Mouse (Mus musculus): Measurements from ENCODE around the gene Dcp1b. TPM values are rescaled to one million over a fixed set of nuclear protein-coding genes. Genes with fewer than 3 reads are reported as not detected.
"Not testable (repeated sequence)": the region's sequence is repeated elsewhere in the genome, so short reads cannot be mapped to it uniquely, and the experiment has no call there.

The Dcp1b gene
- polyA plus RNA-seq, 1 experiment from 2014 or later = 7.9 TPM

GRCm38 (mm10) chr6:119198534-119199273 is 23.7 kb downstream of the Dcp1b start:
- no peak overlapping the region for H3K4me2 ChIP-seq (ENCODE audit: low read depth, low read length)

DNA sequence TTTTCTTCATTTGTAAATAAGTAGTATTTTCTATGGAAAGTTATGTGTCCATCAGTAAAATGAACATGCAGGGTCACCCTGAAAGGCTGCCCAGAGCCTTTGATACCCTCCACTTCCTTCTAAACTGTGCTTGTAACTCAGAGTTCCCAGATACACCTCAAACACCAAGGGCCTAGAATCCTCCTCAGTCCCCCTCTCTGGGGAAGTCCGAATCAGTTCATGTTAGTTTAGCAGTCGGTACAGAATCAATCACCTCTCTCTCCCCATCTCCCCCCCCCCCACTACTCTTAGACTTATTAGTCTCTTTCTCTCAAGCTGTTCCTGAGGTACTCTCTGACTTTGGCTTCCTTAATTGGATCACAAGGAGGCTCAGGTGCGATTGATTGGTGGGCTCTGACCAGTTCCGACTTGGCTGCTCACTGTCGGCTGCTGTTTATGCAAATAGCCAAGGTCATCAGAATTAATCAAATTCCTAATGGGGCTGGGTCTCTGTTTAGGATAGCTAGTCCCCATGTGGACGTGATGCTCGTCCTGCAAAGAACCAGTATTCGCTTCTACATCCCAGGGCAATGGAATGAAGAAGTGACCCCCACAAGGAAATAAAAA is 24.3 kb downstream of the Dcp1b start:
- WGBS = 44% methylated on average over 8 of the region's 8 CpGs
- Histone ChIP-seq H3K9ac (replicated peaks; ENCODE audit: low read length) (no peak overlapping the region), H3K27me3 (ENCODE audit: control insufficient read depth, insufficient read depth, low read length) (no peaks in the 10 kb centered on the region), H3K36me3 (replicated peaks; ENCODE audit: control insufficient read depth, insufficient read depth, low read depth, low read length) (no peaks in the 10 kb centered on the region), H3K27ac (replicated peaks; ENCODE audit: low read depth, low read length) (no peak overlapping the region), H3K4me3 (ENCODE audit: low read depth, low read length) (no peak overlapping the region), H3K4me2 (ENCODE audit: low read depth, low read length) (no peak overlapping the region), H3K4me1 (ENCODE audit: control insufficient read depth, insufficient read depth, low read length) (no peaks in the 10 kb centered on the region), H3K9me3 (replicated peaks; ENCODE audit: control insufficient read depth, low read length) (no peaks in the 10 kb centered on the region)
- ATAC-seq (replicated peaks; ENCODE audit: insufficient number of reproducible peaks, low FRiP score, low TSS enrichment, low read depth) (no peak), DNase-seq (ENCODE audit: low spot score) (no peak)

More at GRCm38 (mm10) chr6:119198534-119199273, 23.7 kb downstream of the Dcp1b start:
- Histone ChIP-seq H3K4me3 (ENCODE audit: low read depth, low read length) (no peak overlapping the region), H3K27me3 (ENCODE audit: control insufficient read depth, insufficient read depth, low read length) (no peaks in the 10 kb centered on the region), H3K9me3 (replicated peaks; ENCODE audit: control insufficient read depth, low read length) (no peaks in the 10 kb centered on the region), H3K9ac (replicated peaks; ENCODE audit: low read length) (no peak overlapping the region), H3K4me1 (ENCODE audit: control insufficient read depth, insufficient read depth, low read length) (no peaks in the 10 kb centered on the region), H3K27ac (replicated peaks; ENCODE audit: low read depth, low read length) (no peak overlapping the region), H3K36me3 (replicated peaks; ENCODE audit: control insufficient read depth, insufficient read depth, low read depth, low read length) (no peaks in the 10 kb centered on the region)
- WGBS = 45% methylated on average over 15 of the region's 15 CpGs
- no peak for DNase-seq (ENCODE audit: low spot score)
- no peak for ATAC-seq (replicated peaks; ENCODE audit: insufficient number of reproducible peaks, low FRiP score, low TSS enrichment, low read depth)

DNA sequence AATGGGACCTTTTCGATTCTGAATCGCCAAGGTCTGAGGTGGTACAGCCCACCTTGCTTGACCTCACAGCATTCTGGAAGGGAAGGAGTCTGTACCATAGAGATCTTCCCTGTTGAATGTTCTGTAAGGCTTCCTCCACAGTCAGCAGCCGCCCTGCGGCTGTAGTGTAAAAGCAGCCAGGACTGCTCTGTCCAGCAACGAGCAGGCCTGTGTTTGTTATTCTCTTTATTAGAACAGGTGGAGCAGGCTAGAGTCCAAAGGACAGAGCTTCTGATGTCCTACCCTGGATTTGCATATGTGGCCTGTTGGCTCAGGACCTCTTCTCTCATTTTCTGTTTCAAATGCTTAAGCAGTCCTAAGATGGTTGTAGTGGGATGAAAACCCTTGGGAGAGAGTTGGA is 25.3 kb downstream of the Dcp1b start:
- Histone ChIP-seq H3K4me3 (ENCODE audit: low read depth, low read length) (no peak overlapping the region), H3K27ac (replicated peaks; ENCODE audit: low read depth, low read length) (no peak overlapping the region), H3K27me3 (ENCODE audit: control insufficient read depth, insufficient read depth, low read length) (no peaks in the 10 kb centered on the region), H3K4me2 (ENCODE audit: low read depth, low read length) (no peak overlapping the region), H3K36me3 (replicated peaks; ENCODE audit: control insufficient read depth, insufficient read depth, low read depth, low read length) (no peaks in the 10 kb centered on the region), H3K9me3 (replicated peaks; ENCODE audit: control insufficient read depth, low read length) (no peaks in the 10 kb centered on the region), H3K9ac (replicated peaks; ENCODE audit: low read length) (no peak overlapping the region), H3K4me1 (ENCODE audit: control insufficient read depth, insufficient read depth, low read length) (no peaks in the 10 kb centered on the region)
- ATAC-seq (replicated peaks; ENCODE audit: insufficient number of reproducible peaks, low FRiP score, low TSS enrichment, low read depth) (no peak), DNase-seq (ENCODE audit: low spot score) (no peak)
- WGBS = 80% methylated on average over 5 of the region's 5 CpGs

- no peak for ATAC-seq (replicated peaks; ENCODE audit: insufficient number of reproducible peaks, low FRiP score, low TSS enrichment, low read depth)
- H3K9me3 ChIP-seq (replicated peaks; ENCODE audit: control insufficient read depth, low read length) = no peaks in the 10 kb centered on the region
- DNase-seq (ENCODE audit: low spot score) = no peak
- no peaks in the 10 kb centered on the region for H3K36me3 ChIP-seq (replicated peaks; ENCODE audit: control insufficient read depth, insufficient read depth, low read depth, low read length)
- H3K4me3 ChIP-seq (ENCODE audit: low read depth, low read length) = no peak overlapping the region
- no peak overlapping the region for H3K4me2 ChIP-seq (ENCODE audit: low read depth, low read length)
- no peak overlapping the region for H3K27ac ChIP-seq (replicated peaks; ENCODE audit: low read depth, low read length)
- H3K9ac ChIP-seq (replicated peaks; ENCODE audit: low read length) = no peak overlapping the region
- H3K4me1 ChIP-seq (ENCODE audit: control insufficient read depth, insufficient read depth, low read length) = no peaks in the 10 kb centered on the region
- 91% methylated on average over 4 of the region's 4 CpGs for WGBS
- H3K27me3 ChIP-seq (ENCODE audit: control insufficient read depth, insufficient read depth, low read length) = no peaks in the 10 kb centered on the region
Observed at GRCm38 (mm10) chr6:119201575-119201974, 26.5 kb downstream of the Dcp1b start.

- Histone ChIP-seq H3K9me3 (replicated peaks; ENCODE audit: control insufficient read depth, low read length) (no peaks in the 10 kb centered on the region), H3K4me3 (ENCODE audit: low read depth, low read length) (no peak overlapping the region), H3K9ac (replicated peaks; ENCODE audit: low read length) (no peak overlapping the region), H3K4me2 (ENCODE audit: low read depth, low read length) (no peak overlapping the region), H3K27ac (replicated peaks; ENCODE audit: low read depth, low read length) (no peak overlapping the region), H3K27me3 (ENCODE audit: control insufficient read depth, insufficient read depth, low read length) (no peaks in the 10 kb centered on the region), H3K4me1 (ENCODE audit: control insufficient read depth, insufficient read depth, low read length) (no peaks in the 10 kb centered on the region), H3K36me3 (replicated peaks; ENCODE audit: control insufficient read depth, insufficient read depth, low read depth, low read length) (no peaks in the 10 kb centered on the region)
- DNase-seq (ENCODE audit: low spot score) (no peak), ATAC-seq (replicated peaks; ENCODE audit: insufficient number of reproducible peaks, low FRiP score, low TSS enrichment, low read depth) (no peak)
- WGBS = 87% methylated on average over 7 of the region's 7 CpGs
Observed at GRCm38 (mm10) chr6:119204286-119204685, 29.2 kb downstream of the Dcp1b start.

DNA sequence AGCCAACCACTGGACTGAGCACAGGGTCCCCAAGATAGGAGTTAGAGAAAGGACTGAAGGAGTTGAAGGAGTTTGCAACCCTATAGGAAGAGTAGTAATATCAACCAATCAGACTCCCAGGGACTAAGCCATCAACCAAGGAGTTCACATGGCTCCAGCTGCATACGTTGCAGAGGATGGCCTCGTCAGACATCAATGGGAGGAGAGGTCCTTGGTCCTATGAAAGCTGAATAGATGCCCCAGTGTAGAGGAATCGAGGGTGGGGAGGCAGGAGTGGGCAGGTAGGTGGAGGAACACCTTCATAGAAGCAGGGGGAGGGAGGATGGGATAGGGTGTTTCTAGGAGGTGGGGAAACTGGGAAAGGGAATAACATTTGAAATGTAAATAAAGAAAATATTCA is 29.9 kb downstream of the Dcp1b start:
- WGBS = 65% methylated on average over 3 of the region's 3 CpGs

DNA sequence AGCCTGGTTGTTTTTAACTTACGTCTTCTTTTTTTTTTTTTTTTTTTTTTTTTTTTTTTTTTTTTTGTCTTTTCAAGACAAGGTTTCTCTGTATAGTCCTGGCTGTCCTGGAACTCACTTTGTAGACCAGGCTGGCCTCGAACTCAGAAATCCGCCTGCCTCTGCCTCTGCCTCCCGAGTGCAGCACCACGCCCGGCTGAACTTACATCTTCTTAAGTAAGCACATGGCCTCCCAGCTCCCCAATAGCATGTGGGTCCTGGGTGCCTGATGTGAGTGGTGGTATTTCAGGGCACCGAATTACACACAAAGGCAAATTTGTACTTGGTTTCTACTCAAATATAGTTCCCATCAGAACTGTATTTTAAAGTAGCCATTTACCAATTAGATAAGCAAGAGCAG is 31.0 kb downstream of the Dcp1b start:
- H3K36me3 ChIP-seq (replicated peaks; ENCODE audit: control insufficient read depth, insufficient read depth, low read depth, low read length); ATAC-seq (replicated peaks; ENCODE audit: insufficient number of reproducible peaks, low FRiP score, low TSS enrichment, low read depth); H3K27me3 ChIP-seq (ENCODE audit: control insufficient read depth, insufficient read depth, low read length); H3K9me3 ChIP-seq (replicated peaks; ENCODE audit: control insufficient read depth, low read length); H3K27ac ChIP-seq (replicated peaks; ENCODE audit: low read depth, low read length); H3K4me1 ChIP-seq (ENCODE audit: control insufficient read depth, insufficient read depth, low read length); H3K9ac ChIP-seq (replicated peaks; ENCODE audit: low read length); H3K4me2 ChIP-seq (ENCODE audit: low read depth, low read length); H3K4me3 ChIP-seq (ENCODE audit: low read depth, low read length); DNase-seq (ENCODE audit: low spot score): not testable (repeated sequence)
- 92% methylated on average over 7 of the region's 7 CpGs for WGBS

More for the DNA sequence above, 29.9 kb downstream of the Dcp1b start:
- no peak overlapping the region for H3K4me2 ChIP-seq (ENCODE audit: low read depth, low read length)
- no peak for DNase-seq (ENCODE audit: low spot score)
- no peaks in the 10 kb centered on the region for H3K36me3 ChIP-seq (replicated peaks; ENCODE audit: control insufficient read depth, insufficient read depth, low read depth, low read length)
- no peak overlapping the region for H3K27ac ChIP-seq (replicated peaks; ENCODE audit: low read depth, low read length)
- no peaks in the 10 kb centered on the region for H3K9me3 ChIP-seq (replicated peaks; ENCODE audit: control insufficient read depth, low read length)
- ATAC-seq (replicated peaks; ENCODE audit: insufficient number of reproducible peaks, low FRiP score, low TSS enrichment, low read depth) = no peak
- no peaks in the 10 kb centered on the region for H3K27me3 ChIP-seq (ENCODE audit: control insufficient read depth, insufficient read depth, low read length)
- H3K4me3 ChIP-seq (ENCODE audit: low read depth, low read length) = no peak overlapping the region
- H3K9ac ChIP-seq (replicated peaks; ENCODE audit: low read length) = no peak overlapping the region
- H3K4me1 ChIP-seq (ENCODE audit: control insufficient read depth, insufficient read depth, low read length) = no peaks in the 10 kb centered on the region

- 85% methylated on average over 5 of the region's 5 CpGs for WGBS
- no peak for ATAC-seq (replicated peaks; ENCODE audit: insufficient number of reproducible peaks, low FRiP score, low TSS enrichment, low read depth)
Observed at GRCm38 (mm10) chr6:119213375-119213774, 38.3 kb downstream of the Dcp1b start.

More at GRCm38 (mm10) chr6:119213375-119213774, 38.3 kb downstream of the Dcp1b start:
- no peak for DNase-seq (ENCODE audit: low spot score)
- Histone ChIP-seq H3K9ac (replicated peaks; ENCODE audit: low read length) (no peak overlapping the region), H3K36me3 (replicated peaks; ENCODE audit: control insufficient read depth, insufficient read depth, low read depth, low read length) (no peaks in the 10 kb centered on the region), H3K4me2 (ENCODE audit: low read depth, low read length) (no peak overlapping the region), H3K27ac (replicated peaks; ENCODE audit: low read depth, low read length) (no peak overlapping the region), H3K4me1 (ENCODE audit: control insufficient read depth, insufficient read depth, low read length) (no peaks in the 10 kb centered on the region), H3K9me3 (replicated peaks; ENCODE audit: control insufficient read depth, low read length) (no peaks in the 10 kb centered on the region), H3K4me3 (ENCODE audit: low read depth, low read length) (no peak overlapping the region), H3K27me3 (ENCODE audit: control insufficient read depth, insufficient read depth, low read length) (no peaks in the 10 kb centered on the region)
